Mouse (Mus musculus): Measurements from ENCODE around the gene Glipr1.

GRCm38 (mm10) chr10:111959353-111959752, 43.1 kb downstream of the Glipr1 start:
- no peak for TF ChIP-seq HCFC1 (IDR thresholded peaks at IDR 0.05; ENCODE audit: borderline replicate concordance, insufficient read depth, low read length)
- no peak for TF ChIP-seq ZC3H11A (IDR thresholded peaks at IDR 0.05; ENCODE audit: borderline replicate concordance, low read depth, low read length)
- TF ChIP-seq ZNF384 (IDR thresholded peaks at IDR 0.05; ENCODE audit: low read depth, low read length), result no peak

Data from ES-E14 (cell line).